Mouse (Mus musculus): ENCODE data around the gene Gm21093. TPM values are rescaled to one million over a fixed set of nuclear protein-coding genes. Genes with fewer than 3 reads are reported as not detected.
"Not testable (repeated sequence)": the region's sequence is repeated elsewhere in the genome, so short reads cannot be mapped to it uniquely, and the experiment has no call there.

Gm21093 gene
- polyA plus RNA-seq (2015; fragmentation: Nextera tagmentation; extraction: Ambion mirVana) = 0.63 and 1.2 TPM in 2 replicates

- H3K4me2 ChIP-seq (ENCODE audit: low read length); H3K4me3 ChIP-seq (ENCODE audit: low read depth, low read length); H3K27me3 ChIP-seq (ENCODE audit: control insufficient read depth, insufficient read depth, low read depth, low read length); H3K9ac ChIP-seq (ENCODE audit: low read depth, low read length); H3K4me1 ChIP-seq (ENCODE audit: control insufficient read depth, insufficient read depth, low read length); ATAC-seq; H3K9me3 ChIP-seq (replicated peaks; ENCODE audit: control insufficient read depth, low read length, poor library complexity, severe bottlenecking); H3K36me3 ChIP-seq (ENCODE audit: control insufficient read depth, insufficient read depth, low read length); H3K27ac ChIP-seq (ENCODE audit: low read length): not testable (repeated sequence)
- WGBS = no CpG with 5 or more reads among the region's 8 CpGs
These were observed at the start of gene Gm21093 for GRCm38 (mm10) chr4:42034626-42035025. Gene Gm21093, minus strand, starts transcription at chr4:42034726.

Other genes starting within 250 kb of the Gm21093 start
- gene Gm21541, start 131.1 kb downstream of the Gm21093 start, polyA plus RNA-seq (2015; fragmentation: Nextera tagmentation; extraction: Ambion mirVana) = not detected in 2 replicates
- gene Gm20878, start 93.2 kb downstream of the Gm21093 start, polyA plus RNA-seq (2015; fragmentation: Nextera tagmentation; extraction: Ambion mirVana) = 13.8 and 14.3 TPM in 2 replicates
- gene Fam205a4, start 68.7 kb downstream of the Gm21093 start, polyA plus RNA-seq (2015; fragmentation: Nextera tagmentation; extraction: Ambion mirVana) = 1.7 and 2.1 TPM in 2 replicates
- not detected in 2 replicates for gene Gm3893, start 56.5 kb upstream of the Gm21093 start, polyA plus RNA-seq (2015; fragmentation: Nextera tagmentation; extraction: Ambion mirVana)
- not detected in 2 replicates for gene Gm13304, start 80.1 kb upstream of the Gm21093 start, polyA plus RNA-seq (2015; fragmentation: Nextera tagmentation; extraction: Ambion mirVana)
- 3.9 and 4.0 TPM in 2 replicates for gene Gm13306, start 118.7 kb upstream of the Gm21093 start, polyA plus RNA-seq (2015; fragmentation: Nextera tagmentation; extraction: Ambion mirVana)
- gene Gm13305, start 133.9 kb upstream of the Gm21093 start, polyA plus RNA-seq (2015; fragmentation: Nextera tagmentation; extraction: Ambion mirVana) = 0.23 TPM in 1 of 2 replicates, not detected in the other
- not detected in 2 replicates for gene Gm10600, start 205.9 kb upstream of the Gm21093 start, polyA plus RNA-seq (2015; fragmentation: Nextera tagmentation; extraction: Ambion mirVana)
- not detected in 2 replicates for gene Ccl21b, start 221.0 kb upstream of the Gm21093 start, polyA plus RNA-seq (2015; fragmentation: Nextera tagmentation; extraction: Ambion mirVana)